20 mouse cellular contexts compared by ENCODE assay signal in genomic region chr19:47559145-47559544, GRCm38 (mm10). TPM values are rescaled to one million over a fixed set of nuclear protein-coding genes. Genes with fewer than 3 reads are reported as not detected.
DNase-seq lines count a peak whose midpoint lies in the region; ATAC-seq lines count a peak whose summit lies in the region.
"Had no signal": no experiment of that assay in that cellular context is flagged by ENCODE, and none has a peak within 500 bp of the region (broad histone marks: within the 10 kb centered on the region; RNA-seq: fewer than 3 reads in every experiment).

No protein-coding gene starts in this region.

- no peaks in the 10 kb centered on the region for H3K36me3 ChIP-seq in heart, embryonic 14.5 days (ENCODE audit: control insufficient read depth, insufficient read depth, low read length)
- no peaks in the 10 kb centered on the region for H3K36me3 ChIP-seq in embryonic facial prominence, embryonic 14.5 days (ENCODE audit: control insufficient read depth, insufficient read depth, low read length)
- H3K36me3 ChIP-seq in stomach, embryonic 14.5 days (ENCODE audit: control insufficient read depth, insufficient read depth, low read length), result no peaks in the 10 kb centered on the region
- no peaks in the 10 kb centered on the region for H3K36me3 ChIP-seq in hindbrain, embryonic 16.5 days (ENCODE audit: control insufficient read depth, insufficient read depth, low read length)
- H3K36me3 ChIP-seq: forebrain, embryonic 12.5 days; G1E; hindbrain, embryonic 13.5 days; liver, embryonic 12.5 days; midbrain, embryonic 12.5 days had no signal

- no peaks in the 10 kb centered on the region for H3K27me3 ChIP-seq in heart, embryonic 14.5 days (ENCODE audit: control insufficient read depth, insufficient read depth, low read length)
- H3K27me3 ChIP-seq in embryonic facial prominence, embryonic 14.5 days (replicated peaks; ENCODE audit: control insufficient read depth, insufficient read depth, low read length), result no peaks in the 10 kb centered on the region
- H3K27me3 ChIP-seq in stomach, embryonic 14.5 days (ENCODE audit: control insufficient read depth, insufficient read depth, low read length), result no peaks in the 10 kb centered on the region
- no peaks in the 10 kb centered on the region for H3K27me3 ChIP-seq in hindbrain, embryonic 16.5 days (replicated peaks; ENCODE audit: control insufficient read depth, insufficient read depth, low read length)
- H3K27me3 ChIP-seq: hindbrain, embryonic 13.5 days; liver, embryonic 12.5 days had no signal

- no peak overlapping the region for H3K4me2 ChIP-seq in heart, embryonic 14.5 days (ENCODE audit: low read length)
- no peak overlapping the region for H3K4me2 ChIP-seq in embryonic facial prominence, embryonic 14.5 days (ENCODE audit: low read depth, low read length)
- no peak overlapping the region for H3K4me2 ChIP-seq in stomach, embryonic 14.5 days (replicated peaks; ENCODE audit: low read depth, low read length)
- H3K4me2 ChIP-seq in hindbrain, embryonic 16.5 days (ENCODE audit: low read length), result no peak overlapping the region
- H3K4me2 ChIP-seq: forebrain, embryonic 12.5 days; hindbrain, embryonic 13.5 days; liver, embryonic 12.5 days; midbrain, embryonic 12.5 days had no signal

- intact Hi-C loops in heart, postnatal 10 days (cut with DNase I), result loop anchor here (2.0 kb wide), 1 partner anchor 16 kb away; no protein-coding TSS in a partner anchor

- no peak for ATAC-seq in heart, embryonic 14.5 days (ENCODE audit: insufficient number of reproducible peaks, insufficient read depth, low FRiP score, low read depth)
- peak; percentile 50; the same call in 1 of the 2 replicates for ATAC-seq in embryonic facial prominence, embryonic 14.5 days (ENCODE audit: low read depth)
- no peak for ATAC-seq in stomach, embryonic 14.5 days (ENCODE audit: insufficient number of reproducible peaks, insufficient read depth, low FRiP score, low read depth)
- no peak for ATAC-seq in hindbrain, embryonic 16.5 days
- ATAC-seq: inflammation-experienced regulatory T-cells, adult 6 months; liver, embryonic 12.5 days; Patski had no signal

- WGBS in heart, embryonic 14.5 days, result 81% methylated on average over 5 of the region's 5 CpGs
- WGBS in embryonic facial prominence, embryonic 14.5 days, result 68% methylated on average over 5 of the region's 5 CpGs
- WGBS in stomach, embryonic 14.5 days, result 65% methylated on average over 5 of the region's 5 CpGs
- 73% methylated on average over 5 of the region's 5 CpGs for WGBS in hindbrain, embryonic 16.5 days

- no peak overlapping the region for H3K4me3 ChIP-seq in heart, embryonic 14.5 days (ENCODE audit: control insufficient read depth in 1 of 2, insufficient read depth in 1 of 2, low read depth in 1 of 2, low read length in 2 of 2)
- no peak overlapping the region for H3K4me3 ChIP-seq in embryonic facial prominence, embryonic 14.5 days (ENCODE audit: low read depth, low read length)
- H3K4me3 ChIP-seq in stomach, embryonic 14.5 days (ENCODE audit: low read depth, low read length), result no peak overlapping the region
- no peak overlapping the region for H3K4me3 ChIP-seq in hindbrain, embryonic 16.5 days (ENCODE audit: low read length)
- H3K4me3 ChIP-seq: erythroblast, embryonic 14.5 days; forebrain, embryonic 12.5 days; hindbrain, embryonic 13.5 days; liver, embryonic 12.5 days; midbrain, embryonic 12.5 days had no signal

- no peak for DNase-seq in heart, postnatal 10 days
- DNase-seq in kidney, adult 9 months, result peak; percentile 58
- DNase-seq in kidney, adult 11 months, result no peak
- DNase-seq in embryonic facial prominence, embryonic 14.5 days (ENCODE audit: low spot score), result peak; percentile 36
- DNase-seq: adrenal gland, adult 8-10 months; cerebellum, adult 11-12 months; gastrocnemius, postnatal 36 days; right cerebral cortex, postnatal 14 days; thymus, postnatal 25 days had no signal

- no peaks in the 10 kb centered on the region for H3K9me3 ChIP-seq in heart, embryonic 14.5 days (ENCODE audit: control insufficient read depth, low read length)
- no peaks in the 10 kb centered on the region for H3K9me3 ChIP-seq in embryonic facial prominence, embryonic 14.5 days (ENCODE audit: control insufficient read depth, low read length)
- H3K9me3 ChIP-seq in stomach, embryonic 14.5 days (ENCODE audit: control insufficient read depth, low read depth, low read length), result no peaks in the 10 kb centered on the region
- H3K9me3 ChIP-seq in hindbrain, embryonic 16.5 days (ENCODE audit: control insufficient read depth, low read length), result no peaks in the 10 kb centered on the region
- H3K9me3 ChIP-seq: forebrain, embryonic 12.5 days; hindbrain, embryonic 13.5 days; liver, embryonic 12.5 days; midbrain, embryonic 12.5 days had no signal

- peak overlapping the region; percentile 8 to 64; a peak in 2 of 4 replicates for H3K27ac ChIP-seq in heart, embryonic 14.5 days (replicated peaks in 1 of 2; ENCODE audit: control insufficient read depth in 1 of 2, insufficient read depth in 1 of 2, low read depth in 2 of 2, low read length in 2 of 2)
- no peak overlapping the region for H3K27ac ChIP-seq in embryonic facial prominence, embryonic 14.5 days (replicated peaks; ENCODE audit: low read depth, low read length)
- H3K27ac ChIP-seq in stomach, embryonic 14.5 days (ENCODE audit: low read length), result peak overlapping the region; percentile 34; the same call in 1 of the 2 replicates
- no peak overlapping the region for H3K27ac ChIP-seq in hindbrain, embryonic 16.5 days (ENCODE audit: low read depth, low read length)
- H3K27ac ChIP-seq: forebrain, embryonic 12.5 days; hindbrain, embryonic 13.5 days; liver, embryonic 12.5 days; midbrain, embryonic 12.5 days had no signal

- peaks cover 15 to 29% of the 10 kb centered on the region in 2 experiments for H3K4me1 ChIP-seq in heart, embryonic 14.5 days (ENCODE audit: control insufficient read depth in 2 of 2, insufficient read depth in 2 of 2, low read length in 2 of 2)
- no peaks in the 10 kb centered on the region; the same call in 1 of the 2 replicates for H3K4me1 ChIP-seq in embryonic facial prominence, embryonic 14.5 days (ENCODE audit: control insufficient read depth, insufficient read depth, low read length)
- H3K4me1 ChIP-seq in stomach, embryonic 14.5 days (ENCODE audit: control insufficient read depth, insufficient read depth, low read length), result peaks cover 8% of the 10 kb centered on the region
- H3K4me1 ChIP-seq in hindbrain, embryonic 16.5 days (ENCODE audit: control insufficient read depth, insufficient read depth, low read depth, low read length), result no peaks in the 10 kb centered on the region
- H3K4me1 ChIP-seq: hindbrain, embryonic 13.5 days had no signal

- no peak overlapping the region for H3K9ac ChIP-seq in heart, embryonic 14.5 days (ENCODE audit: low read length)
- H3K9ac ChIP-seq in embryonic facial prominence, embryonic 14.5 days (ENCODE audit: low read depth, low read length), result no peak overlapping the region
- no peak overlapping the region for H3K9ac ChIP-seq in stomach, embryonic 14.5 days (replicated peaks; ENCODE audit: low read depth, low read length)
- H3K9ac ChIP-seq in hindbrain, embryonic 16.5 days (ENCODE audit: low read depth, low read length), result no peak overlapping the region
- H3K9ac ChIP-seq: forebrain, embryonic 12.5 days; hindbrain, embryonic 13.5 days; liver, embryonic 12.5 days; midbrain, embryonic 12.5 days had no signal

RNA-seq across cellular contexts. Expression of gene Slk, which starts 20.3 kb away (rescaled TPM):
- polyA plus RNA-seq in heart, embryonic 14.5 days (2014; fragmentation: Nextera tagmentation; extraction: Ambion mirVana), result 24.1 and 26.5 TPM in 2 replicates
- 100 to 1,000 TPM; 121 to 149 TPM for total RNA-seq in heart, postnatal 10 days (2021)
- polyA plus RNA-seq in embryonic facial prominence, embryonic 14.5 days (2014; fragmentation: Nextera tagmentation; extraction: Ambion mirVana), result 16.3 and 18.3 TPM in 2 replicates
- 32.0 and 37.8 TPM in 2 replicates for polyA plus RNA-seq in stomach, embryonic 14.5 days (2014; fragmentation: Nextera tagmentation; extraction: Ambion mirVana)
- polyA plus RNA-seq in hindbrain, embryonic 16.5 days (2015; fragmentation: Nextera tagmentation; extraction: Ambion mirVana), result 5.6 and 5.8 TPM in 2 replicates

RNA-seq across cellular contexts. Expression of gene Stn1, which starts 21.8 kb away (rescaled TPM):
- 38.2 and 38.9 TPM in 2 replicates for polyA plus RNA-seq in heart, embryonic 14.5 days (2014; fragmentation: Nextera tagmentation; extraction: Ambion mirVana)
- total RNA-seq in heart, postnatal 10 days (2021), result 10 to 100 TPM; 22.0 to 24.0 TPM
- 48.1 and 52.3 TPM in 2 replicates for polyA plus RNA-seq in embryonic facial prominence, embryonic 14.5 days (2014; fragmentation: Nextera tagmentation; extraction: Ambion mirVana)
- 58.5 and 68.4 TPM in 2 replicates for polyA plus RNA-seq in stomach, embryonic 14.5 days (2014; fragmentation: Nextera tagmentation; extraction: Ambion mirVana)
- polyA plus RNA-seq in hindbrain, embryonic 16.5 days (2015; fragmentation: Nextera tagmentation; extraction: Ambion mirVana), result 28.2 and 32.1 TPM in 2 replicates

Comparison
In these comparisons a context has a peak if more than half of its experiments do, and no peak if none do; other contexts are left out.
1. DNase-seq: peak in kidney, adult 9 months (single experiment) and embryonic facial prominence, embryonic 14.5 days (single experiment); none in heart, postnatal 10 days (0 of 2) and kidney, adult 11 months (single experiment).
2. H3K27ac ChIP-seq: peak in heart, embryonic 14.5 days (2 of 2) and stomach, embryonic 14.5 days (single experiment); none in embryonic facial prominence, embryonic 14.5 days (single experiment) and hindbrain, embryonic 16.5 days (single experiment).